Mouse (Mus musculus): ENCODE data around the gene Tet1. TPM values are rescaled to one million over a fixed set of nuclear protein-coding genes. Genes with fewer than 3 reads are reported as not detected.
"Not testable (repeated sequence)": the region's sequence is repeated elsewhere in the genome, so short reads cannot be mapped to it uniquely, and the experiment has no call there.

Tet1 gene
- total RNA-seq (2015), result 12.1 and 17.9 TPM in 2 replicates
- total RNA-seq (2017), result 9.5 and 12.0 TPM in 2 replicates

- not testable (repeated sequence) for ATAC-seq (replicated peaks; ENCODE audit: poor library complexity)
Observed at GRCm38 (mm10) chr10:62908896-62909295, at the start of gene Tet1. Tet1 (minus strand) TSS chr10:62908996.

GRCm38 (mm10) chr10:62948551-62948950, 39.8 kb upstream of the Tet1 start:
- peak; percentile 70 for ATAC-seq (replicated peaks; ENCODE audit: poor library complexity)

DNA sequence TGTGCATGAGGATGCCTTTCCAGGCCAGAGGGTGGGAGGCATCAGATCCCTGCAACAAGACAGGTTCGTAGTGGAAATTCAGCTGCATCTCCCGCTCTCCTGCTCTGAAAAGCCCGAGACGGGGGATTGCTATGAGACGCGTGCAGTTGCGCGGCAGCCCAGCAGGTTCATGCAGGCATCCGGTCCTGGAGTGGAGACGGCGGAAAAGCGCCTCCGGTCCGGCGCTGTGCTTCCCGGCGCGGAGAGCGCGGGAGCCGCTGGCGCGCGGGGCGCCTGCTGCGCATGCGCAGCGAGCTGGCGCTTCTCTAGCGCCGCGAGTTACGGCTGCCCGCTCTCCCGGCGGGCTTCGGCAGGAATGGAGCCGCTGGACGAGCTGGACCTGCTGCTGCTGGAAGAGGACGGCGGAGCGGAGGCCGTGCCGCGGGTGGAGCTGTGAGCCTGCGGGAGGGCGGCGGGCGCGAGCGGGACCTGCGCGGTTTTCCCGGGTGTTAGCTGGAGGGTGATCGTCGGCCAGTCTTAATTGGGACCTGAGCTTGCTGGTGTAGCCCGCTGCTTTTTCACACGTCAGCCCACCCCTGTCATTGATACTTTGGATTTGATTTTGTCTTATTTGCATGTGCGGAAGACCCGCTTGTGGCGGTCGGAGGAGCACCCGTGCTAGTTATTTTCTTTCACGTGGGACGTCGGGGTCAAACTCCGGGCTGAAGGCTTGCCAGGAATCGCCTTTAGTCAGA, 38.1 kb upstream of the Tet1 start, which contains the start of gene Dna2:
TSS of gene Dna2 (plus strand) at position 289 of the 734 bp plus-strand sequence.
- peak; percentile 68 for ATAC-seq (replicated peaks; ENCODE audit: poor library complexity)

GRCm38 (mm10) chr10:62944975-62945580, 36.3 kb upstream of the Tet1 start:
- ATAC-seq (replicated peaks; ENCODE audit: poor library complexity), result peak; percentile 63

DNA sequence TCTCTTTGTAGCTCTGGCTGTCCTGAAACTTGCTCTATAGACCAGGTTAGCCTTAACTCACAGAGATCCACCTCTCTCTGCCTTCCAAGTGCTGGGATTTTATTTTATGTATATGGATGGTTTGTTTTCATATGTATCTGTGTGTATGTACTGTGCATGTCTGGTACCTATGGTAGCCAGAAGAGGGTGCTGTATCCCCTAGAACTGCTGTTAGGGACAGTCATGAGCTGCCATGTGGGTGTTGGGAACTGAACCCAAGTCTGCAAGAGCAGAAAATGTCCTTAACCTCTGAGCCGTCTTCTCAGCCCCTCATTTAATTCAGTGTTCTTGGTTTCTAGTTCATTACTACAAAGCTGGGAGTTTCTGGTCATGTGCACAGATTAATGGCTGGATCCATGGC, 23.6 kb upstream of the Tet1 start:
- peak; percentile 46; the same call in 1 of the 2 replicates for ATAC-seq (replicated peaks; ENCODE audit: poor library complexity)

DNA sequence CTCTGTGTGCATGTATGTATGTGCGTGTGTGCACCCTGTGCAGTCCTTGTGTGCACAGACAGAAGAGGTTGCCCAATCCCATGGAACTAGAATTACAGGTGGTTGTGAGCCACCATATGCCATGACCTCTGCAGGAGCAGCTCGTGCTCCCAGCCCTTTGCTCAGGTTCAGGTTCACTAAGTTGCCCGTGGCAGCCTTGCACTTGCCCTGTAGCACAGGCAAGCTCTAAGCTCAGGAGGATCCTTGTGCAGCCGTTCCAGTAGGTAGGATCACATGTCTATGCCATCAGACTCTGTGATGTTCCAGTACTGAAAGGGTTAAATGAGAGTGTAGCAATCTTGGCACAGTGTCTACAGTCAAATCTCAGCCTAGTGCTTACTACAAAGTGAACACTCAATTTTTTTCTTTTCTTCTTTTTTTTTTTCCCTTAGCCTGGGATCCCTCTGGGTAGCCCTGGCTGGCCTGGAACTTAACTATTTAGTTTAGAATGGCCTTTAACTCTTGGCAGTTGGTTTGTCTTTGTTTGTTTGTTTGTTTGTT, 15.4 kb upstream of the Tet1 start:
- no peak for ATAC-seq (replicated peaks; ENCODE audit: poor library complexity)

DNA sequence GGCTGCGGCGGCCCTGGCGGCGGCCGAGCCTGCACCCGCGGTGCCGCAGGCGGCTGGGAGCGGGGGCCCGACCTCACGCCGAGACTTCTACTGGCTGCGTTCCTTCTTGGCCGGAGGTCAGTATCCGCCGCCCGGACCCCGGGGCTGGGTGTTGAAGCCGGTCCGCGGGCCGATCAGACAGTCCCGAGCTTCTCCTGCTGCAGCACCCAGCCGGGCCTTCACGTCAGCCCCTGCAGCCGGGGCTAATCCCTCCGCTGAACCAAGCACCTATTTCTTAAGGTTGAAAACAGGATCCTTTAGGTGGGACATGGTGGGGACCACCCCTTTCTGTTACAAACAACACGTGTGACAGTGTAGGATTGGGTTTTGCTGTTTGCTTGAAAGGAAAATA, 12.0 kb upstream of the Tet1 start:
- peak; percentile 6 for ATAC-seq (replicated peaks; ENCODE audit: poor library complexity)

GRCm38 (mm10) chr10:62919925-62920765, 11.3 kb upstream of the Tet1 start, which contains the start of gene Slc25a16:
Slc25a16 (plus strand) TSS chr10:62920633.
- ATAC-seq (replicated peaks; ENCODE audit: poor library complexity), result peak; percentile 95

DNA sequence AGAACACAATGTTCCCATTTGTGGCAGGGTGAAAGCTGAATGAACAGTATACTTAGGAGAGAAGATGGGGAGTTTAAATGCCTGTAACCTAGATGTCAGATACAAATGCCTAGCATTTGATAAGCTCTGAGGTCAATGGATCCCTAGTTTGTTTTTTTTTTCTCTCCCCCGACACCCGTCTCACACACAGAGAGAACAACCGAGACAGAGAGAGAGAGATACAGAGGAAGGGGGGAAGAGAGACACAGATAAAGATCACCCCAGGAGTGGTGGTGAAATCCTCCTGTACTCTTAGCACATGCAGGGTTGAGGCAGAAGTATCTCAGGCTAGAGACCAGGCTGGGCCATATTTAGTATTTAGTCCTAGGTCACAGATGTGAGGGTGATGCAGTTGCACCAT, 10.2 kb upstream of the Tet1 start:
- ATAC-seq (replicated peaks; ENCODE audit: poor library complexity), result peak; percentile 26; the same call in 1 of the 2 replicates

DNA sequence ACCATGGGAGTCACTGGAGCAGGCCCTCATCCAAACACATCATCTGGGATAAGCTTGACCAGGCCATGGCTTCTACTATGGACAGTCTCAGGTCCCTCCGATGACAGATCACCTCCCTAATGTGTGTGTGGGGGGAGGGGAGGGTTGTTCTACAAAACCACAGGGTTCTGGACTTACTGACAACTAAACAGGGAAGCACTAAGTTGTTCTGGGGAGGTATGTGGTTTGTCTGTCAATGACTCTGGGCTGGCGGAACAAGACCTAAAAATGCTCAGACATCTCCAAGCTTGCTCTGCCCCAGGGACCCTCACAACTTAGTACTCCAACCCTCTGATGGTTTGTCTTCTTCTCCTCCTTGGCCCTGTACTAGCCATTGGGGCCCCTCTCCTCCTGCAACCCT, 2.3 kb upstream of the Tet1 start:
- no peak for ATAC-seq (replicated peaks; ENCODE audit: poor library complexity)

DNA sequence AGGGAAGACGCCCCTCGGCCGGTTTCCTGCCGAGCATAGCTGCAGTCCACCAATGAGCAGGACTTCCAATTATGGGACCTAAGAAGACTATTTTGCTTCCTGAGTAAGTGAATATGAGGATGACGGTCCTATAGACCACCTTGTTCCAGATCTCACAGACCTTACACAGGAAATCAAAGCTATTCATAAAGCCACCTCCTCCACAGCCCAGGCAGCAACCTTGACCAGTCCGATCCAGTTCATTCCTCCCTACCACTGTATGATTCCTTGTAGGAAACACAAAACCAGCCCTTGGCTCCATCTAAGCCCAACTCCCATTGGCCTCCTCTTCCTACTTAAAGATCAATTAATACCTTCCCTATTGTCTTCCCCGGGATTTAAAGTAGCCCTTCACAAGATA, 2.5 kb downstream of the Tet1 start:
- ATAC-seq (replicated peaks; ENCODE audit: poor library complexity), result no peak

- ATAC-seq (replicated peaks; ENCODE audit: poor library complexity), result no peak
Observed at GRCm38 (mm10) chr10:62902829-62903228, 6.0 kb downstream of the Tet1 start.

DNA sequence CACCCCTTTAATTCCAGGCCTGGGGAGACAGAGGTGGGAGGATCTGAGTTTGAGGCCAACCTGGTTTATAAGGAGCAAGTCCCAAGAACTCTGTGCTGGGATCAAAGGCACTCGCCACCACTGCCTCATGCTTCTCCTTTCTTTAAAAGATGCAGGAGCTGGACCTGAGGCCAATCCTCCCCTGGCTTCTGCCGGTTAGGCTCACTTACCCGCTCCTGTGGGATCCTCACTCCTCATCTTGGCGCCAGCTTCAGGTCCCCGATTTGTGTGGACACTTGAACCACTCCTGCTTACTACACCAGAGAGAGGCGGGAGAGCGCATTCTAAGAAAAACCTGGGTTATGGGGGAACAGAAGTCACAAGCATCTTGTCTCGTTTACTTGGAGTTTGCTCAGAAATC, 7.0 kb downstream of the Tet1 start:
- no peak for ATAC-seq (replicated peaks; ENCODE audit: poor library complexity)

- no peak for ATAC-seq (replicated peaks; ENCODE audit: poor library complexity)
Observed at GRCm38 (mm10) chr10:62900144-62900543, 8.7 kb downstream of the Tet1 start.

GRCm38 (mm10) chr10:62898061-62898460, 10.7 kb downstream of the Tet1 start:
- ATAC-seq (replicated peaks; ENCODE audit: poor library complexity), result no peak

- no peak for ATAC-seq (replicated peaks; ENCODE audit: poor library complexity)
Observed at GRCm38 (mm10) chr10:62897437-62897836, 11.4 kb downstream of the Tet1 start.

- ATAC-seq (replicated peaks; ENCODE audit: poor library complexity), result no peak
Observed at GRCm38 (mm10) chr10:62896774-62897173, 12.0 kb downstream of the Tet1 start.

DNA sequence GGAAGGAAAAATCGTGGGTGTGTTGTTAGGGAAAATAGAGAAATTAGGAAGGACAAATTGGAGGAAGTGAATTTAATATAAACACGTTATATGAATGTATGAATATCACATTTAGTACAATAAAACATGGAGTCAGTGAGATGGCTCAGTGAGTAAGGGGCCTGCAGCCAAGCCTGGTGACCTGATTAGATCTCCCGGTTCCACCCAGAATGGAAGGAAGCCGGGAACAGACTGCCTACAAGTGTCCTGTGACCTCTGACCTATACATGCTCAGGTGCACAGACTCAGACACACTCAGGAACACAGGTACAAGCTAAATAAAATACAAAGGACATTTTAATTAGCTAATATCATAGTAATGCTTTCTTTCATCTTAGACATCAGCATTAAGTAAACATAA, 12.8 kb downstream of the Tet1 start:
- ATAC-seq (replicated peaks; ENCODE audit: poor library complexity), result no peak

DNA sequence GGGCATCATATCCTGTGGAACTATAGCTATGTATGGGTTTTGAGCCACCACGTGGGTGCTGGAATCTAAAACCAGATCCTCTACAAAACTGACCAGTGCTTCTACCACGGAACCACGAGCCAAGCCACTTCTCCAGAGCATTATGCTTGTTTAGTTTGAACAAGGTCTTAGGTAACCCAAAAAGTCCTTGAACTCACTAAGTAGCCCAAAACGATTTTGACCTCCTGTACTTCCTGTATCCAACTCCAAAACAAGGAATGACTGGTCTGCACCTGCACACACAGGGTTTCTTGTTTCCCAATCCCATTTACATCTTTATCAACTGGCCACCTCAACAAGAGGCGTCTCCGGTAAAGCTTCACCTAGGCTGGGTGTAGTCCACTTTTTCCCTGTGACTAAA, 13.4 kb downstream of the Tet1 start:
- ATAC-seq (replicated peaks; ENCODE audit: poor library complexity), result no peak

- no peak for ATAC-seq (replicated peaks; ENCODE audit: poor library complexity)
Observed at GRCm38 (mm10) chr10:62894447-62894846, 14.3 kb downstream of the Tet1 start.

DNA sequence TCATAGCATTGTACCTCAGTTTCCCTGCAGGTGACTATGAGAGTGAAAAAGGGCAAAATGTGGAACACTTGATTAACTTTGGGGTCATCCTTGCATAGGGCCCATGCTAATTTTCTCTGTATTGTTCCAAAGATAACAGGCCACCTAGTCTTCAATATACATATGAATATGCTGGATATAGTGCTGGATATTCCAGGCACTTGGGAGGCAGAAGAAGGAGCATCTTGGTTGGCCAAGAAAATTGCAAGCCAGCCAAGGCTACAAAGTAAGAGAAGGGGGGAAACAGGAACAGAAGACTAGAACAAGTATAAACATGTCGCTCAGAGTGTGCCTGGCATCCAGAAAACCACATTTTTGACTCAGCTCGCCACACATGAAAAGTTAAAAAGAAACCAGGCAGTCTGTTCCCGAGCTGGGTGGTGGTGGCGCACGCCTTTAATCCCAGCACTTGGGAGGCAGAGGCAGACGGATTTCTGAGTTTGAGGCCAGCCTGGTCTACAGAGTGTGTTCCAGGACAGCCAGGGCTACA, 15.4 kb downstream of the Tet1 start:
- ATAC-seq (replicated peaks; ENCODE audit: poor library complexity), result no peak
